Mouse (Mus musculus): ENCODE measurements at regions not wholly inside any gene's neighbourhood (a gene's known extent, or its start where the extent isn't known, plus 50 kb on each side); places are given as distances from the start of the nearest gene placed in this dataset.

GRCm38 (mm10) chr3:38795646-38796301 is 91.0 kb upstream of the Fat4 start:
- no peak overlapping the region for H3K27ac ChIP-seq (ENCODE audit: control insufficient read depth, insufficient read depth, low read length)
- 90% methylated on average over 11 of the region's 11 CpGs for WGBS
- DNase-seq, result no peak
- no peaks in the 10 kb centered on the region for H3K36me3 ChIP-seq (ENCODE audit: control insufficient read depth, insufficient read depth, low read length)
- no peaks in the 10 kb centered on the region; the same call in 1 of the 2 replicates for H3K27me3 ChIP-seq (ENCODE audit: control insufficient read depth, insufficient read depth, low read length)
- TF ChIP-seq CTCF (IDR thresholded peaks at IDR 0.05; ENCODE audit: borderline replicate concordance, control insufficient read depth, extremely low read depth, insufficient read depth, low read length, poor library complexity) (no peak), POLR2A (IDR thresholded peaks at IDR 0.05; ENCODE audit: control insufficient read depth, extremely low read depth, insufficient read depth, low read length, poor library complexity) (no peak)
- H3K4me3 ChIP-seq (ENCODE audit: control insufficient read depth, insufficient read depth, low read length), result no peak overlapping the region
- H3K4me1 ChIP-seq (replicated peaks; ENCODE audit: control insufficient read depth, insufficient read depth, low read length), result no peaks in the 10 kb centered on the region

GRCm38 (mm10) chr3:38793221-38793620 is 93.5 kb upstream of the Fat4 start:
- Histone ChIP-seq H3K4me1 (replicated peaks; ENCODE audit: control insufficient read depth, insufficient read depth, low read length) (no peaks in the 10 kb centered on the region), H3K4me3 (ENCODE audit: control insufficient read depth, insufficient read depth, low read length) (no peak overlapping the region), H3K27me3 (ENCODE audit: control insufficient read depth, insufficient read depth, low read length) (no peaks in the 10 kb centered on the region; the same call in 1 of the 2 replicates), H3K36me3 (ENCODE audit: control insufficient read depth, insufficient read depth, low read length) (no peaks in the 10 kb centered on the region), H3K27ac (ENCODE audit: control insufficient read depth, insufficient read depth, low read length) (no peak overlapping the region)
- whole genome bisulfite sequencing, result 60% methylated on average over 3 of the region's 3 CpGs
- DNase-seq, result no peak
- TF ChIP-seq POLR2A (IDR thresholded peaks at IDR 0.05; ENCODE audit: control insufficient read depth, extremely low read depth, insufficient read depth, low read length, poor library complexity), result no peak

- no peak for DNase-seq
- TF ChIP-seq POLR2A (IDR thresholded peaks at IDR 0.05; ENCODE audit: control insufficient read depth, extremely low read depth, insufficient read depth, low read length, poor library complexity), result no peak
- TF ChIP-seq CTCF (IDR thresholded peaks at IDR 0.05; ENCODE audit: borderline replicate concordance, control insufficient read depth, extremely low read depth, insufficient read depth, low read length, poor library complexity), result no peak
- Histone ChIP-seq H3K4me3 (ENCODE audit: control insufficient read depth, insufficient read depth, low read length) (no peak overlapping the region), H3K4me1 (replicated peaks; ENCODE audit: control insufficient read depth, insufficient read depth, low read length) (no peaks in the 10 kb centered on the region), H3K27me3 (ENCODE audit: control insufficient read depth, insufficient read depth, low read length) (no peaks in the 10 kb centered on the region; the same call in 1 of the 2 replicates), H3K36me3 (ENCODE audit: control insufficient read depth, insufficient read depth, low read length) (no peaks in the 10 kb centered on the region), H3K27ac (ENCODE audit: control insufficient read depth, insufficient read depth, low read length) (no peak overlapping the region)
- 77% methylated on average over 2 of the region's 2 CpGs for WGBS
These were observed 98.0 kb upstream of the Fat4 start for GRCm38 (mm10) chr3:38788751-38789150.

GRCm38 (mm10) chr3:38783711-38784110 is 103.0 kb upstream of the Fat4 start:
- Histone ChIP-seq H3K4me1 (replicated peaks; ENCODE audit: control insufficient read depth, insufficient read depth, low read length) (no peaks in the 10 kb centered on the region), H3K36me3 (ENCODE audit: control insufficient read depth, insufficient read depth, low read length) (no peaks in the 10 kb centered on the region), H3K4me3 (ENCODE audit: control insufficient read depth, insufficient read depth, low read length) (no peak overlapping the region), H3K27me3 (ENCODE audit: control insufficient read depth, insufficient read depth, low read length) (no peaks in the 10 kb centered on the region), H3K27ac (ENCODE audit: control insufficient read depth, insufficient read depth, low read length) (no peak overlapping the region)
- DNase-seq, result no peak
- 91% methylated on average over 6 of the region's 6 CpGs for WGBS
- TF ChIP-seq CTCF (IDR thresholded peaks at IDR 0.05; ENCODE audit: borderline replicate concordance, control insufficient read depth, extremely low read depth, insufficient read depth, low read length, poor library complexity) (no peak), POLR2A (IDR thresholded peaks at IDR 0.05; ENCODE audit: control insufficient read depth, extremely low read depth, insufficient read depth, low read length, poor library complexity) (no peak)

GRCm38 (mm10) chr3:38783051-38783450 is 103.7 kb upstream of the Fat4 start:
- Histone ChIP-seq H3K27me3 (ENCODE audit: control insufficient read depth, insufficient read depth, low read length) (no peaks in the 10 kb centered on the region), H3K4me3 (ENCODE audit: control insufficient read depth, insufficient read depth, low read length) (no peak overlapping the region), H3K27ac (ENCODE audit: control insufficient read depth, insufficient read depth, low read length) (no peak overlapping the region), H3K36me3 (ENCODE audit: control insufficient read depth, insufficient read depth, low read length) (no peaks in the 10 kb centered on the region), H3K4me1 (replicated peaks; ENCODE audit: control insufficient read depth, insufficient read depth, low read length) (no peaks in the 10 kb centered on the region)
- 97% methylated on average over 3 of the region's 3 CpGs for WGBS
- no peak for DNase-seq
- no peak for TF ChIP-seq CTCF (IDR thresholded peaks at IDR 0.05; ENCODE audit: borderline replicate concordance, control insufficient read depth, extremely low read depth, insufficient read depth, low read length, poor library complexity)
- no peak for TF ChIP-seq POLR2A (IDR thresholded peaks at IDR 0.05; ENCODE audit: control insufficient read depth, extremely low read depth, insufficient read depth, low read length, poor library complexity)

GRCm38 (mm10) chr3:38776743-38777366 is 109.9 kb upstream of the Fat4 start:
- Histone ChIP-seq H3K27ac (ENCODE audit: control insufficient read depth, insufficient read depth, low read length) (no peak overlapping the region), H3K36me3 (ENCODE audit: control insufficient read depth, insufficient read depth, low read length) (no peaks in the 10 kb centered on the region), H3K4me3 (ENCODE audit: control insufficient read depth, insufficient read depth, low read length) (no peak overlapping the region), H3K27me3 (ENCODE audit: control insufficient read depth, insufficient read depth, low read length) (no peaks in the 10 kb centered on the region), H3K4me1 (replicated peaks; ENCODE audit: control insufficient read depth, insufficient read depth, low read length) (no peaks in the 10 kb centered on the region)
- DNase-seq, result no peak
- TF ChIP-seq CTCF (IDR thresholded peaks at IDR 0.05; ENCODE audit: borderline replicate concordance, control insufficient read depth, extremely low read depth, insufficient read depth, low read length, poor library complexity), result no peak
- TF ChIP-seq POLR2A (IDR thresholded peaks at IDR 0.05; ENCODE audit: control insufficient read depth, extremely low read depth, insufficient read depth, low read length, poor library complexity), result no peak
- 96% methylated on average over 4 of the region's 4 CpGs for WGBS

Data from thymus, adult 2 months (tissue).